Mouse (Mus musculus) bone marrow, adult 2 months (tissue): ENCODE measurements around the gene Sap25. TPM values are rescaled to one million over a fixed set of nuclear protein-coding genes. Genes with fewer than 3 reads are reported as not detected.

Experiments
- H3K27ac ChIP-seq: fragments of 200-500 bp; 2 replicates; pipeline ENCODE4 v1.5.1; 2012; ENCODE audit warnings: low read depth, mild to moderate bottlenecking, control low read depth, inconsistent platforms, low read length; ENCODE audit not compliant: control insufficient read depth, poor library complexity, insufficient read depth
- H3K4me1 ChIP-seq: fragments of 200-500 bp; 2 replicates; pipeline ENCODE4 v1.6.1; 2011; ENCODE audit warnings: low read length; ENCODE audit not compliant: control insufficient read depth, insufficient read depth
- H3K4me3 ChIP-seq: fragments of 200-500 bp; replicated peaks from 2 replicates; pipeline ENCODE3; 2011; ENCODE audit warnings: mild to moderate bottlenecking, low read depth, low read length, control low read depth; ENCODE audit not compliant: control insufficient read depth
- CTCF ChIP-seq: fragments of 200-500 bp; IDR thresholded peaks from 2 replicates; pipeline ENCODE4 v1.5.1; 2011; ENCODE audit warnings: low read length, control low read depth; ENCODE audit not compliant: control insufficient read depth, insufficient read depth
- POLR2A ChIP-seq: fragments of 200-500 bp; IDR thresholded peaks from 2 replicates; pipeline ENCODE4 v1.6.1; 2011; ENCODE audit warnings: low read depth, mild to moderate bottlenecking, control low read depth, low read length, borderline replicate concordance; ENCODE audit not compliant: control insufficient read depth
- WGBS: fragments of 180-500 bp; shearing (Covaris S2); methylation state at CpG from one replicate; pipeline ENCODE4 v1.1.7; 2018; 5-methylcytosine and 5-hydroxymethylcytosine counted together
- polyA plus RNA-seq: library from polyadenylated mRNA; stranded (reverse); fragments of >200 nt; gene quantifications from 2 replicates; pipeline ENCODE4 v1.2.4, GENCODE M21; 2011; ENCODE audit warnings: low replicate concordance; ENCODE audit not compliant: missing spikeins, insufficient read depth, insufficient read length

Gene Sap25
- polyA plus RNA-seq, 1 experiment: 161 TPM

GRCm38 (mm10) chr5:137663057-137663456, 21.9 kb downstream of the Sap25 start:
- no peak overlapping the region for H3K27ac ChIP-seq
- no peak for TF ChIP-seq CTCF
- TF ChIP-seq POLR2A: no peak
- no peaks in the 10 kb centered on the region for H3K4me1 ChIP-seq
- H3K4me3 ChIP-seq: no peak overlapping the region
- 95% methylated on average over 9 of the region's 9 CpGs for WGBS

DNA sequence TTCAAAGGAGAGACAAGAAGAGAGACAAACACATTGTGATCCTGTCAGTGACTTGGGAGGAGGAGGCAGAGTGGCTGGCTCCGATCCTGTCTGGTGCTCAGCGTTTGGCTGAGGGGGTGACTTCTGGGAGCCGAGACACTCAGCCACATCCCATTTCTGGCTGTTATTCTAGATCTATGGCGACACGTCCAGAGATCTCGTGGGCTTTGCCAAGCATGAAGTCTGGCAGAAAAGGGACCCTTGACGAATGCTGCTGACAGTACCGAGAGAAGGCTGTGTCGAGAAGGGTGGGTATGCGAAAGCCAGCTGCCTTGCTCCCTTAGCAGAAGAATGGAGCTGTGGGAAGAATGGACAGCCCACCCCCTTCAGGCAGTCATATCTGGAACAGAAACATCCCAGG, 27.8 kb downstream of the Sap25 start:
- WGBS: 88% methylated on average over 10 of the region's 10 CpGs
- H3K4me3 ChIP-seq: no peak overlapping the region
- no peak for TF ChIP-seq CTCF
- TF ChIP-seq POLR2A: no peak
- H3K27ac ChIP-seq: no peak overlapping the region
- peaks cover 2% of the 10 kb centered on the region; the same call in 1 of the 2 replicates for H3K4me1 ChIP-seq

DNA sequence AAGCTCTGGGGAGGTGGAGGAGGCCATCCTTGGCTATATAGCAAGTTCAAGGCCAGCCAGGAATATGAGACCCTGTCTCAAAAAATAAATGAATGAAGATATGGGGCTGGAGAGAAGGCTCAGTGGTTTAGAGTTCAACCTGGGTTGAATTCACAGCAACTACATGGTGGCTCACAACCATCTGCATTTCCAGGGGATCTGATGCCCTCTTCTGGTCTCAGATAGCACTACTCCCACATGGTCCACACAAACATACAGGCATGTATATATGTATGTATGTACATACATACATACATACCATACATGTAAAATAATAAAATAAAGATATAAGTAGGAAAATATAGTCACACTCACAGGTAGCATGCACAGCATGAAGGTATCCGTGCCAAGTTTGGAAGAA, 29.1 kb downstream of the Sap25 start:
- Histone ChIP-seq H3K27ac (no peak overlapping the region), H3K4me1 (peaks cover 2% of the 10 kb centered on the region; the same call in 1 of the 2 replicates), H3K4me3 (no peak overlapping the region)
- 97% methylated on average over 1 of the region's 1 CpGs for WGBS
- no peak for TF ChIP-seq POLR2A
- peak; percentile 30; the same call in 1 of the 2 replicates for TF ChIP-seq CTCF

DNA sequence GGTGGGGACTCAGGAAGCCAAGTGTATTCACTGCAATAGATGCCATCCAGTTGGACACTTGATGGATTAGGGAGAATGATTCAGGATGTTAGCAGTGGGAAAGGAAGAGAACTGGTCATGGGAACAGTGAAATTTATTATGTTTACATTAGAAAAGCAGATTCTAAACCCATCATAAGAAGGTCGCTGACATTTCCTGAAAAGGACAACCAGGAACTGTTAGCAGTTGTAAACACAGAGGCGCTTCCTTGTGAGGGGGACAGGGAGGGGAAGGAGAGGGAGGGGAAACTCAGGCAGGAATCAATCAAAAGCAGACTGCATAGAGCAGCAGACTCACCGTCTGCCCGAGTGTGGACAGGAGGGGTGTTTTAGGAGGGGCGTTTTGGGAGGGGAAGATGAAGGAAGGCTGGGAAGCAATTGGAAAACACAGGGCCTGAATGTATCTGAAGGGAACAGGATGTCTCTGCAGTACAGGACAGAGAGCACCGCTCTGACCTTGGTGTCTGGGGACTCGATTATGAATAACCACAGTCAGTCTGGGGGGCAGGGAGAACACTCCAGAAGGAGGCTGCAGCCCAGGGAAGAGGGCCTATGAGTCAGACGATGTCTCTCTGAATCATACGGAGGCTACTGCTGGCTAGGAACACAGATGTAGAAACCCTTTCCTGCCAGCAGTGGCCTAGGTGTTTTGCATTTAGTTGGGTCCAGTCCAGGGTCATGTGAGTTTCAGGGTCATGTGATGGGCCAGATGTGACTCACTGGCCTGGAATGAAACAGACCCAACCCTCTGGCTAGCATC, 30.5 kb downstream of the Sap25 start:
- Histone ChIP-seq H3K4me3 (no peak overlapping the region), H3K27ac (peak overlapping the region; percentile 9; the same call in 1 of the 2 replicates), H3K4me1 (peaks cover 2% of the 10 kb centered on the region; the same call in 1 of the 2 replicates)
- 7% methylated on average over 9 of the region's 9 CpGs for WGBS
- no peak for TF ChIP-seq CTCF
- no peak for TF ChIP-seq POLR2A

GRCm38 (mm10) chr5:137672361-137672760, 31.2 kb downstream of the Sap25 start:
- peaks cover 2% of the 10 kb centered on the region; the same call in 1 of the 2 replicates for H3K4me1 ChIP-seq
- peak overlapping the region; percentile 12; the same call in 1 of the 2 replicates for H3K27ac ChIP-seq
- H3K4me3 ChIP-seq: no peak overlapping the region
- TF ChIP-seq POLR2A (no peak), CTCF (no peak)
- 84% methylated on average over 5 of the region's 5 CpGs for WGBS

- no peak overlapping the region for H3K4me3 ChIP-seq
- peaks cover 2% of the 10 kb centered on the region; the same call in 1 of the 2 replicates for H3K4me1 ChIP-seq
- no peak for TF ChIP-seq CTCF
- no peak for TF ChIP-seq POLR2A
- 66% methylated on average over 6 of the region's 6 CpGs for WGBS
- peak overlapping the region; percentile 68 for H3K27ac ChIP-seq
These were observed 31.9 kb downstream of the Sap25 start for GRCm38 (mm10) chr5:137673015-137673414.

GRCm38 (mm10) chr5:137674786-137675185, 33.7 kb downstream of the Sap25 start:
- H3K4me1 ChIP-seq: no peaks in the 10 kb centered on the region; the same call in 1 of the 2 replicates
- 94% methylated on average over 8 of the region's 8 CpGs for WGBS

GRCm38 (mm10) chr5:137677859-137678258, 36.7 kb downstream of the Sap25 start:
- no peaks in the 10 kb centered on the region for H3K4me1 ChIP-seq

More at GRCm38 (mm10) chr5:137674786-137675185, 33.7 kb downstream of the Sap25 start:
- TF ChIP-seq POLR2A: no peak
- TF ChIP-seq CTCF: no peak
- Histone ChIP-seq H3K4me3 (no peak overlapping the region), H3K27ac (no peak overlapping the region)

DNA sequence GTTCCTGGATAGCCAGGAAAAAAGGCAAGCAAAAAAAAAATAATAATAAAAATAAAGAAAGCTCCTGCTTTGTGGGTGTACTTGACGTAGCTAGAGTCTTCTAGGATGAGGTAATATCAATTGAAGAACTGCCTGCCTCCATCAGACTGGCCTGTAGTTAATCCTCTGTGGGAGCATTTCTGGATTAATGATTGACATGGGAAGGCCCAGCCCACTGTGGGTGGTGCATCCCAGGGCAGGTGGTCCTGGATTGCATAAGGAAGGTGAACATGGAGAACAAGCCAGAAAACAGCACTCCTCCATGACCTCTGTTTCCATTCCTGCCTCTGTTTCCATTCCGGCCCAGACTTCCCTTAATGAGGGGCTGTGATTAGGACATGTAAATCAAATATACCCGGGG, 37.6 kb downstream of the Sap25 start:
- Histone ChIP-seq H3K4me3 (no peak overlapping the region), H3K4me1 (no peaks in the 10 kb centered on the region; the same call in 1 of the 2 replicates), H3K27ac (no peak overlapping the region)
- TF ChIP-seq CTCF: no peak
- no peak for TF ChIP-seq POLR2A
- 88% methylated on average over 3 of the region's 3 CpGs for WGBS

More at GRCm38 (mm10) chr5:137677859-137678258, 36.7 kb downstream of the Sap25 start:
- no peak for TF ChIP-seq POLR2A
- no peak for TF ChIP-seq CTCF
- Histone ChIP-seq H3K27ac (no peak overlapping the region), H3K4me3 (no peak overlapping the region)
- WGBS: 91% methylated on average over 8 of the region's 8 CpGs
